Mouse (Mus musculus) cerebellum, postnatal 36 days (tissue): ENCODE measurements at regions not wholly inside any gene's neighbourhood (a gene's known extent, or its start where the extent isn't known, plus 50 kb on each side); places are given as distances from the start of the nearest gene placed in this dataset.
A peak's percentile ranks its signal among the peaks of the same experiment; 100 is the strongest.

Experiments
- DNase-seq, 2 experiments: peaks; one replicate each; pipeline ENCODE4 v3.0.0; 2021 to 2022; ENCODE audit warnings: mixed read lengths in 2 of 2

GRCm38 (mm10) chr12:106191771-106192170 is 181.7 kb downstream of the Vrk1 start:
- peak; percentile 63 to 64 for DNase-seq

GRCm38 (mm10) chr12:106199302-106199701 is 189.3 kb downstream of the Vrk1 start:
- no peak for DNase-seq

GRCm38 (mm10) chr12:106203526-106203925 is 193.5 kb downstream of the Vrk1 start:
- no peak for DNase-seq

- DNase-seq: no peak
Measured at GRCm38 (mm10) chr12:106210959-106211358, 200.9 kb downstream of the Vrk1 start.

- DNase-seq: no peak
Measured at GRCm38 (mm10) chr12:106211488-106211887, 201.5 kb downstream of the Vrk1 start.

GRCm38 (mm10) chr12:106212397-106212796 is 202.4 kb downstream of the Vrk1 start:
- DNase-seq: no peak

GRCm38 (mm10) chr12:106220071-106220470 is 210.0 kb downstream of the Vrk1 start:
- DNase-seq: no peak

GRCm38 (mm10) chr12:106226276-106226675 is 216.2 kb downstream of the Vrk1 start:
- DNase-seq: no peak

- DNase-seq: no peak
Measured at GRCm38 (mm10) chr12:106226776-106227562, 216.9 kb downstream of the Vrk1 start.

- DNase-seq: no peak
Measured at GRCm38 (mm10) chr12:106227563-106227840, 217.5 kb downstream of the Vrk1 start.

- DNase-seq: no peak
Measured at GRCm38 (mm10) chr12:106245178-106245840, 235.3 kb downstream of the Vrk1 start.

- DNase-seq: no peak
Measured at GRCm38 (mm10) chr12:106273591-106273990, 263.6 kb downstream of the Vrk1 start.

GRCm38 (mm10) chr12:106277886-106278285 is 267.9 kb downstream of the Vrk1 start:
- DNase-seq: no peak

GRCm38 (mm10) chr12:106282491-106283106 is 272.6 kb downstream of the Vrk1 start:
- no peak for DNase-seq

GRCm38 (mm10) chr12:106284814-106285213 is 274.8 kb downstream of the Vrk1 start:
- no peak for DNase-seq

- no peak for DNase-seq
Measured at GRCm38 (mm10) chr12:106288791-106289515, 278.9 kb downstream of the Vrk1 start.

- no peak for DNase-seq
Measured at GRCm38 (mm10) chr12:106291476-106292046, 281.5 kb downstream of the Vrk1 start.

GRCm38 (mm10) chr12:106293117-106293516 is 283.1 kb downstream of the Vrk1 start:
- no peak for DNase-seq

GRCm38 (mm10) chr12:106295596-106295995 is 285.6 kb downstream of the Vrk1 start:
- no peak for DNase-seq

- DNase-seq: no peak
Measured at GRCm38 (mm10) chr12:106302617-106303016, 292.6 kb downstream of the Vrk1 start.

GRCm38 (mm10) chr12:106308291-106308955 is 298.4 kb downstream of the Vrk1 start:
- DNase-seq: no peak

GRCm38 (mm10) chr12:106308956-106309610 is 299.1 kb downstream of the Vrk1 start:
- DNase-seq: no peak
